ENCODE assay signal across 8 mouse cellular contexts in the genomic region with DNA sequence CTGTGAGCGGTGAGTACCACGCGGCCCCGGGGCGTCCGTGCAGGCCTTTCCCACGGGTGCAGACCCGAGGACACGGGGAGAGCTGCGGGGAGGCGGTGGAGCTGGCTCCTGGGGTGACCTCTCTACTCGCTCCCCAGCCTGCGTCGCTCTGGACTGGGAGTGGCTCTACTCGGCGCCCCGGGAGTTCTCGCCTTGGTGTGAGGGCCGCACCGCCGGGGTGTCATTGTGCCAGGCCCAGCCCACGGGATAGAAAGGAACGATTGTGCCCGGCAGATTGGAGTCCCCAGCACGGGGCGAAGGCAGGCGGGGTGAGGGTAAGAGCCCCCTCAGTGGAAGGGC. TPM values are rescaled to one million over a fixed set of nuclear protein-coding genes. Genes with fewer than 3 reads are reported as not detected.
DNase-seq lines count a peak whose midpoint lies in the region; ATAC-seq and TF ChIP-seq lines count a peak whose summit lies in the region.

No protein-coding gene starts in this region.

- H3K27ac ChIP-seq in heart, embryonic 11.5 days (ENCODE audit: low read depth, low read length): peak overlapping the region; percentile 78
- H3K27ac ChIP-seq in forebrain, embryonic 15.5 days (replicated peaks): peak overlapping the region; percentile 89
- peak overlapping the region; percentile 92 for H3K27ac ChIP-seq in liver, postnatal 0 days (ENCODE audit: low read depth)

- under 1% methylated on average over 27 of the region's 27 CpGs for WGBS in heart, embryonic 11.5 days (ENCODE audit: insufficient replicate concordance)
- under 1% methylated on average over 27 of the region's 27 CpGs for WGBS in forebrain, embryonic 15.5 days
- under 1% methylated on average over 27 of the region's 27 CpGs for WGBS in liver, postnatal 0 days (ENCODE audit: insufficient replicate concordance)

- H3K36me3 ChIP-seq in heart, embryonic 11.5 days (ENCODE audit: control insufficient read depth, insufficient read depth, low read length): no peaks in the 10 kb centered on the region
- 0 out of 2 replicates have a peak, but pooled peaks cover 4% of the 10 kb centered on the region for H3K36me3 ChIP-seq in E14TG2a.4 (ENCODE audit: insufficient read depth, low read length)
- H3K36me3 ChIP-seq in forebrain, embryonic 15.5 days: no peaks in the 10 kb centered on the region
- 0 out of 2 replicates have a peak, but pooled peaks cover 3% of the 10 kb centered on the region for H3K36me3 ChIP-seq in liver, postnatal 0 days (replicated peaks; ENCODE audit: insufficient read depth, low read length)

- H3K4me1 ChIP-seq in heart, embryonic 11.5 days (ENCODE audit: control insufficient read depth, insufficient read depth, low read length): peaks cover 8% of the 10 kb centered on the region
- peaks cover 24% of the 10 kb centered on the region for H3K4me1 ChIP-seq in E14TG2a.4 (replicated peaks; ENCODE audit: low read depth, low read length)
- H3K4me1 ChIP-seq in forebrain, embryonic 15.5 days: peaks cover 26% of the 10 kb centered on the region
- H3K4me1 ChIP-seq in liver, postnatal 0 days (ENCODE audit: insufficient read depth): peaks cover 29% of the 10 kb centered on the region

- no peak for DNase-seq in heart, postnatal 25 days (ENCODE audit: low spot score)
- no peak for DNase-seq in liver, postnatal 0 days
- DNase-seq in cerebellum, postnatal 14 days: no peak
- DNase-seq in ovary, postnatal 10 days (ENCODE audit: low spot score): no peak
- DNase-seq in spleen, postnatal 4 days (ENCODE audit: low spot score in 2 of 2): no peak

- peak overlapping the region; percentile 76 for H3K4me3 ChIP-seq in heart, embryonic 11.5 days (ENCODE audit: low read depth, low read length)
- peak overlapping the region; percentile 94 for H3K4me3 ChIP-seq in E14TG2a.4 (replicated peaks; ENCODE audit: low read length)
- H3K4me3 ChIP-seq in forebrain, embryonic 15.5 days: peak overlapping the region; percentile 88
- peak overlapping the region; percentile 83 for H3K4me3 ChIP-seq in liver, postnatal 0 days (ENCODE audit: low read depth, low read length)

- H3K9me3 ChIP-seq in heart, embryonic 11.5 days (replicated peaks; ENCODE audit: control insufficient read depth, low read length): no peaks in the 10 kb centered on the region
- no peaks in the 10 kb centered on the region for H3K9me3 ChIP-seq in E14TG2a.4 (ENCODE audit: low read length)
- no peaks in the 10 kb centered on the region for H3K9me3 ChIP-seq in forebrain, embryonic 15.5 days
- H3K9me3 ChIP-seq in liver, postnatal 0 days (ENCODE audit: low read length): no peaks in the 10 kb centered on the region

- peak overlapping the region; percentile 77 for H3K9ac ChIP-seq in heart, embryonic 11.5 days (ENCODE audit: low read depth, low read length)
- H3K9ac ChIP-seq in forebrain, embryonic 15.5 days (replicated peaks): peak overlapping the region; percentile 87
- peak overlapping the region; percentile 89 for H3K9ac ChIP-seq in liver, postnatal 0 days (replicated peaks)

- no peak for TF ChIP-seq EP300 in liver, postnatal 0 days (IDR thresholded peaks at IDR 0.05; ENCODE audit: low read depth)

- ATAC-seq in heart, embryonic 11.5 days (replicated peaks; ENCODE audit: insufficient number of reproducible peaks, low FRiP score, low TSS enrichment): no peak; the same call in 1 of the 2 replicates
- ATAC-seq in forebrain, embryonic 15.5 days (replicated peaks): no peak; the same call in 1 of the 2 replicates
- peak; percentile 44; the same call in 1 of the 2 replicates for ATAC-seq in liver, postnatal 0 days

- intact Hi-C loops in heart, postnatal 25 days (cut with DNase I): loop anchor here (5.0 kb wide), 2 partner anchors 134 to 539 kb away; partner anchors contain the start of gene Ndufb6

- H3K4me2 ChIP-seq in heart, embryonic 11.5 days: peak overlapping the region; percentile 83
- H3K4me2 ChIP-seq in forebrain, embryonic 15.5 days (replicated peaks): peak overlapping the region; percentile 77
- H3K4me2 ChIP-seq in liver, postnatal 0 days (ENCODE audit: low read depth, low read length): peak overlapping the region; percentile 87

- no peaks in the 10 kb centered on the region for H3K27me3 ChIP-seq in heart, embryonic 11.5 days (ENCODE audit: control insufficient read depth, insufficient read depth, low read length)
- peaks cover 4% of the 10 kb centered on the region; the same call in 1 of the 2 replicates for H3K27me3 ChIP-seq in E14TG2a.4 (ENCODE audit: insufficient read depth, low read length)
- no peaks in the 10 kb centered on the region for H3K27me3 ChIP-seq in forebrain, embryonic 15.5 days
- H3K27me3 ChIP-seq in liver, postnatal 0 days (ENCODE audit: insufficient read depth, low read length): no peaks in the 10 kb centered on the region

- no peak for TF ChIP-seq CTCF in E14TG2a.4 (conservative IDR thresholded peaks at IDR 0.05; ENCODE audit: low read length)
- TF ChIP-seq CTCF in liver, postnatal 0 days (IDR thresholded peaks at IDR 0.05; ENCODE audit: low read depth): no peak

RNA-seq across cellular contexts. Expression of gene Aco1, which starts 0.6 kb away (rescaled TPM):
- polyA plus RNA-seq in heart, embryonic 11.5 days (2014; fragmentation: Nextera tagmentation; extraction: Ambion mirVana): 32.1 and 33.0 TPM in 2 replicates
- 10 to 100 TPM; 32.6 to 33.0 TPM for total RNA-seq in heart, postnatal 25 days (2021)
- polyA plus RNA-seq in forebrain, embryonic 15.5 days (2015; fragmentation: Nextera tagmentation; extraction: Ambion mirVana): 51.8 and 53.0 TPM in 2 replicates
- 40.1 and 41.1 TPM in 2 replicates for polyA plus RNA-seq in liver, postnatal 0 days (2015; fragmentation: Nextera tagmentation; extraction: Ambion mirVana)
